Mouse (Mus musculus): ENCODE results near the gene Trpm3.
A peak's percentile ranks its signal among the peaks of the same experiment; 100 is the strongest.
"Not testable (repeated sequence)": the region's sequence is repeated elsewhere in the genome, so short reads cannot be mapped to it uniquely, and the experiment has no call there.

Trpm3 gene

GRCm38 (mm10) chr19:22847696-22848095, 708.9 kb downstream of the Trpm3 start:
- no peak for DNase-seq (ENCODE audit: low spot score in 2 of 2)

- DNase-seq (ENCODE audit: low spot score in 2 of 2): no peak
These were observed 709.4 kb downstream of the Trpm3 start for GRCm38 (mm10) chr19:22848251-22848650.

- no peak for DNase-seq (ENCODE audit: low spot score in 2 of 2)
These were observed 710.1 kb downstream of the Trpm3 start for GRCm38 (mm10) chr19:22848783-22849576.

GRCm38 (mm10) chr19:22851423-22851822, 712.6 kb downstream of the Trpm3 start:
- not testable (repeated sequence) for DNase-seq (ENCODE audit: low spot score in 2 of 2)

GRCm38 (mm10) chr19:22859644-22860043, 720.8 kb downstream of the Trpm3 start:
- DNase-seq (ENCODE audit: low spot score in 2 of 2): peak in 1 of 2 experiments; percentile 15

- DNase-seq (ENCODE audit: low spot score in 2 of 2): peak in 1 of 2 experiments; percentile 24
These were observed 728.6 kb downstream of the Trpm3 start for GRCm38 (mm10) chr19:22867456-22867855.

- no peak for DNase-seq (ENCODE audit: low spot score in 2 of 2)
These were observed 731.0 kb downstream of the Trpm3 start for GRCm38 (mm10) chr19:22869853-22870252.

GRCm38 (mm10) chr19:22872456-22872855, 733.6 kb downstream of the Trpm3 start:
- no peak for DNase-seq (ENCODE audit: low spot score in 2 of 2)

GRCm38 (mm10) chr19:22880199-22880598, 741.4 kb downstream of the Trpm3 start:
- no peak for DNase-seq (ENCODE audit: low spot score in 2 of 2)

GRCm38 (mm10) chr19:22882670-22883111, 743.8 kb downstream of the Trpm3 start:
- no peak for DNase-seq (ENCODE audit: low spot score in 2 of 2)

- no peak for DNase-seq (ENCODE audit: low spot score in 2 of 2)
These were observed 744.3 kb downstream of the Trpm3 start for GRCm38 (mm10) chr19:22883154-22883553.

- DNase-seq (ENCODE audit: low spot score in 2 of 2): peak in 1 of 2 experiments; percentile 78
These were observed 745.0 kb downstream of the Trpm3 start for GRCm38 (mm10) chr19:22883744-22884317.

- DNase-seq (ENCODE audit: low spot score in 2 of 2): peak in 1 of 2 experiments; percentile 49
These were observed 745.5 kb downstream of the Trpm3 start for GRCm38 (mm10) chr19:22884357-22884756.

GRCm38 (mm10) chr19:22885051-22885450, 746.2 kb downstream of the Trpm3 start:
- no peak for DNase-seq (ENCODE audit: low spot score in 2 of 2)

GRCm38 (mm10) chr19:22901892-22902291, 763.0 kb downstream of the Trpm3 start:
- DNase-seq (ENCODE audit: low spot score in 2 of 2): no peak

GRCm38 (mm10) chr19:22902386-22902785, 763.5 kb downstream of the Trpm3 start:
- no peak for DNase-seq (ENCODE audit: low spot score in 2 of 2)

- peak; percentile 69 for DNase-seq (ENCODE audit: low spot score in 2 of 2)
These were observed 766.2 kb downstream of the Trpm3 start for GRCm38 (mm10) chr19:22905066-22905482.

- DNase-seq (ENCODE audit: low spot score in 2 of 2): no peak
These were observed 771.8 kb downstream of the Trpm3 start for GRCm38 (mm10) chr19:22910686-22911085.

- no peak for DNase-seq (ENCODE audit: low spot score in 2 of 2)
These were observed 774.1 kb downstream of the Trpm3 start for GRCm38 (mm10) chr19:22912971-22913370.

GRCm38 (mm10) chr19:22915868-22916642, 777.2 kb downstream of the Trpm3 start:
- DNase-seq (ENCODE audit: low spot score in 2 of 2): peak; percentile 79 to 94

GRCm38 (mm10) chr19:22916643-22917344, 777.9 kb downstream of the Trpm3 start:
- DNase-seq (ENCODE audit: low spot score in 2 of 2): peak; percentile 85 to 96

- DNase-seq (ENCODE audit: low spot score in 2 of 2): no peak
These were observed 778.5 kb downstream of the Trpm3 start for GRCm38 (mm10) chr19:22917345-22917735.
